Mouse (Mus musculus): ENCODE measurements around the gene Ano7. TPM values are rescaled to one million over a fixed set of nuclear protein-coding genes. Genes with fewer than 3 reads are reported as not detected.

The Ano7 gene
- polyA plus RNA-seq, 1 experiment from 2014 or later: 0.14 TPM

Small RNA genes lying within 50 kb of the gene (microRNA-seq; reads per million reads assigned to microRNA genes)
- not detected for gene Mir6345
- not detected for gene Mir6902

Other genes starting within 250 kb of the Ano7 start
- gene Agxt, start 238.7 kb upstream of the Ano7 start, polyA plus RNA-seq (2015; fragmentation: Nextera tagmentation; extraction: Ambion mirVana): not detected in 2 replicates
- gene 2310007B03Rik, start 213.0 kb upstream of the Ano7 start, polyA plus RNA-seq (2015; fragmentation: Nextera tagmentation; extraction: Ambion mirVana): 0.29 and 0.30 TPM in 2 replicates
- gene Crocc2, start 205.2 kb upstream of the Ano7 start, polyA plus RNA-seq (2015; fragmentation: Nextera tagmentation; extraction: Ambion mirVana): 0.19 and 0.38 TPM in 2 replicates
- 8.8 and 9.3 TPM in 2 replicates for gene Sned1, start 138.1 kb upstream of the Ano7 start, polyA plus RNA-seq (2015; fragmentation: Nextera tagmentation; extraction: Ambion mirVana)
- gene Mterf4, start 68.0 kb upstream of the Ano7 start, polyA plus RNA-seq (2015; fragmentation: Nextera tagmentation; extraction: Ambion mirVana): 35.8 and 36.2 TPM in 2 replicates
- 50.0 and 57.5 TPM in 2 replicates for gene Ppp1r7, start 31.1 kb upstream of the Ano7 start, polyA plus RNA-seq (2015; fragmentation: Nextera tagmentation; extraction: Ambion mirVana)
- gene Pask, start 30.4 kb upstream of the Ano7 start, polyA plus RNA-seq (2015; fragmentation: Nextera tagmentation; extraction: Ambion mirVana): 6.5 and 7.0 TPM in 2 replicates
- 95.2 and 102 TPM in 2 replicates for gene Hdlbp, start 104.9 kb downstream of the Ano7 start, polyA plus RNA-seq (2015; fragmentation: Nextera tagmentation; extraction: Ambion mirVana)
- 5.9 TPM in 2 replicates for gene Farp2, start 138.1 kb downstream of the Ano7 start, polyA plus RNA-seq (2015; fragmentation: Nextera tagmentation; extraction: Ambion mirVana)

All from hindbrain, embryonic 13.5 days (tissue).